Mouse (Mus musculus): ENCODE measurements around the gene Bcl7a. TPM values are rescaled to one million over a fixed set of nuclear protein-coding genes. Genes with fewer than 3 reads are reported as not detected.

Bcl7a gene
- polyA plus RNA-seq, 1 experiment: 2.3 TPM

DNA sequence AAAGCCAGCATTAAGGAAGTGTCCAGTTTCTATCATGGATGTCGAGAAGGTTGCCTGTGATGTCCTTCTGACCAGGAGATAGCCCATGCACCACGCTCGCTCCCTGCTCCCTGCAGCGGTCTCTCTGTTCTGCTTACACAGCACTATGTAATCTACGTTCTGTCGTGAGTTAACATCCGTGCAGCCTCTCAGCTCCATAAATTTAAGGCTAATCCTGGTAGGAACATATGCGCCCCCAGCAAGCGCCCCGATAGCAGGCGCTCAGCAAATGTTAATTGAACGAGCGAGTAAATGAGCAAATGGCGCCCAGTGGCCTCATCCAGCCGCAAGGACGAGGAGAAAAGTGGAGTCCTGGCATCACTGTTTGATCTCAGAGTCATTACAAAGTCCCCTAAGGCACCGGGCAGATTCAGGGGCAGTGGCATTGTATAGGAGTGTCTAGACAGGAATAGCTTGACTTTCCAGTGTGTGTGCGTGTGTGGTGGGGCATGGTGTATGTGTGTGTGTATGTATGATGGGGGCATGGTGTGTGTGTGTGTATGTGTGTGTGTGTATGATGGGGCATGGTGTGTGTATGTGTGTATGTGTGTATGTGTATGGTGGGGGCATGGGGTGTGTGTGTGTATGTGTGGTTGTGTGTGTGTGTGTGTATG, 35.9 kb upstream of the Bcl7a start:
- Histone ChIP-seq H3K9me3 (ENCODE audit: control insufficient read depth, low read length) (no peaks in the 10 kb centered on the region), H3K36me3 (ENCODE audit: control insufficient read depth) (no peaks in the 10 kb centered on the region), H3K4me1 (ENCODE audit: control insufficient read depth) (no peaks in the 10 kb centered on the region), H3K4me3 (replicated peaks) (no peak overlapping the region), H3K27me3 (ENCODE audit: control insufficient read depth) (no peaks in the 10 kb centered on the region)
- TF ChIP-seq TAL1 (IDR thresholded peaks at IDR 0.05; ENCODE audit: low read length) (no peak), GATA1 (IDR thresholded peaks at IDR 0.05; ENCODE audit: low read length) (no peak)

DNA sequence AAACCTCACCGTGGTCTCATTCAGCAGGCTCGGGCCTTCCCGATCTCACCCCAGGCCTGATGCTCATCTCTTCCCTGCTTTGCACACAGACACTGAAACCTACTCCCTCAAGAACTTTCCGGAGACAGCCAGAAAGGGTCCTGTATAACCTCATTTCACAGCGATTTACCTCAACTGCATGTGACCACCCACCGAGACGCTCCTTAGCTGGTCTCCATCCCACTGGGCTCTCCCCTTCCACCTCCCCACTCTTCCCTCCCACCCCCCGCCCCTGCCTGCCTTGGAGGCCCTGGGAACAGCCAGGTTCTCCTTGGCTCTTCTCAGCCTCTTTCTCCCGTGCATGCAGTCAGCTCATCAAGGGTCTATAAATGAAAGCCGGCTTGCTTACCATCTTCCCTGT, 33.8 kb upstream of the Bcl7a start:
- no peak overlapping the region for H3K4me3 ChIP-seq (replicated peaks)
- H3K4me1 ChIP-seq (ENCODE audit: control insufficient read depth): no peaks in the 10 kb centered on the region
- no peaks in the 10 kb centered on the region for H3K9me3 ChIP-seq (ENCODE audit: control insufficient read depth, low read length)
- no peaks in the 10 kb centered on the region for H3K36me3 ChIP-seq (ENCODE audit: control insufficient read depth)
- TF ChIP-seq TAL1 (IDR thresholded peaks at IDR 0.05; ENCODE audit: low read length): no peak
- TF ChIP-seq GATA1 (IDR thresholded peaks at IDR 0.05; ENCODE audit: low read length): no peak
- no peaks in the 10 kb centered on the region for H3K27me3 ChIP-seq (ENCODE audit: control insufficient read depth)

DNA sequence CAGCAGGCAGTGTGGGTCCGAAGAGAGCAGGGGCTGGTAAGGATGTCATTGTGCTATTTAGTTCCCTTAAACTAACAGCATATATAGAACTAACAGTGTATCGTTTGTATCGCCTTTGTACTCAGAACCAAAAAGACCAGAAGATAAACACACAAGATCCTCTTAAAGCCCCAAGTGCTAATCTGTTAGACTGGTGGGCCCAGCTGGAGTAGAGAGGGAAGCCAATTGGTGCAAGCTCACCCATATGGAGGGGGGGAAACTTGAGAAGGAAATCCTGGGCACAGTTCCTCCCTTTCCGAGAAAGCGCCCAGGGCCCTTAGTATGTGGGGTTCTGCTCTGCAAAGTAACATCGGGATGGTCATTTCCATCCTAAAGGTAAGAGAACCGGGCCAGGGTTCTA, 33.4 kb upstream of the Bcl7a start:
- H3K9me3 ChIP-seq (ENCODE audit: control insufficient read depth, low read length): no peaks in the 10 kb centered on the region
- H3K27me3 ChIP-seq (ENCODE audit: control insufficient read depth): no peaks in the 10 kb centered on the region
- no peaks in the 10 kb centered on the region for H3K36me3 ChIP-seq (ENCODE audit: control insufficient read depth)
- no peak overlapping the region for H3K4me3 ChIP-seq (replicated peaks)
- TF ChIP-seq TAL1 (IDR thresholded peaks at IDR 0.05; ENCODE audit: low read length) (no peak), GATA1 (IDR thresholded peaks at IDR 0.05; ENCODE audit: low read length) (no peak)
- H3K4me1 ChIP-seq (ENCODE audit: control insufficient read depth): no peaks in the 10 kb centered on the region

DNA sequence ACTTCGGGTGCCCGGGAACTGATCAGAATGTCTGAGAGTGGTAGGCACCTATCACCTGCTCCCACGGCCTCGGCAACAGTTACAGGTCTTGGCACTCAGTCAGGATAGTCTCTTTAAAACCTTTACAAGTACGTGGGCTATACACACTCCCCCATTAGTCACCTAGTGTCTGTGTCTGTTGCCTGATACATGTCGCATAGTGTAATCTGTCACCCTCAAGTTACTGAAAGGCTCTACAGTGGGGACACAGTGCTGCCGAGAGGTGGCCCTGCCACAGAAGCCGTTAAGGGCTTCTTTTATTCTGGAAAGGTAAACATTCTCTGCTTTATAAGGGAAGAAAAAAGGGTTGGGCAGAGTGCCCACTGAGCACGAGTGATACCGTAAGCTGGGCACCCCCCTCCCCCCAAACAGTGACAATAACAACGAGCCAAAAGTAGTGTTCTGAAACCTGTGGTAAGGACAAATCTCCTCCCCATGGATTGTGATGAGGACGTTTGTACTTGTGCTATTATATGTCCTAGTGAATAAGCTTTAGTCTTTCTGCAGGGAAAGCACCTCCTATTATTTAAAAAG, 30.5 kb upstream of the Bcl7a start:
- Histone ChIP-seq H3K36me3 (ENCODE audit: control insufficient read depth) (no peaks in the 10 kb centered on the region), H3K4me1 (ENCODE audit: control insufficient read depth) (peaks cover 2% of the 10 kb centered on the region; the same call in 1 of the 2 replicates), H3K27me3 (ENCODE audit: control insufficient read depth) (no peaks in the 10 kb centered on the region), H3K9me3 (ENCODE audit: control insufficient read depth, low read length) (no peaks in the 10 kb centered on the region), H3K4me3 (replicated peaks) (no peak overlapping the region)
- TF ChIP-seq TAL1 (IDR thresholded peaks at IDR 0.05; ENCODE audit: low read length): no peak
- no peak for TF ChIP-seq GATA1 (IDR thresholded peaks at IDR 0.05; ENCODE audit: low read length)

DNA sequence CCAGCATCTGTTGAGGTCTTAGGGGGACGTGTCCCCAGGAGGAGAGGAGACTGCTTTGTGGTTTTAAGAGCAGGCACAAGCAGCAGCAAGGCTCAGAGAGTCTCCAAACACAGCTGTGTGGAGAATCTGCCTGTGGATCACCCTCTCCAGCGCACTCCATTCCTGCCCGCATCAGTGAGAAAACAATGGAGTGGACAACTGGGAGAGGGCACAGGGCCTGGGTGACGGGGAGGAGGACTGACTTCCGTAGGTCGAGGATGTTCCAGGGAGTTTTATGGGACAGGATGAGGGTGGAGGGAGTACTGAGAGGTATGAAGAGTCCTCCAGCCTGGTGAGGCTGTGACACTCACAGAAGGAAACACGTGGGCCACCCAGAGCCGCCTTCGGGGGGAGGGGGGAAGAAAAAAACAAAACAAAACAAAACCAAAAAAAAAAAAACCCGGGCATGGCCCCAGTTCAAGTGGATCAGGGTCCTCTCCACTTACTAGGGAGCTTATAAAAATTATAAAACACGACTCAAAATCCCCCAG, 29.7 kb upstream of the Bcl7a start:
- Histone ChIP-seq H3K4me1 (ENCODE audit: control insufficient read depth) (peaks cover 2% of the 10 kb centered on the region; the same call in 1 of the 2 replicates), H3K4me3 (replicated peaks) (no peak overlapping the region), H3K27me3 (ENCODE audit: control insufficient read depth) (no peaks in the 10 kb centered on the region), H3K9me3 (ENCODE audit: control insufficient read depth, low read length) (no peaks in the 10 kb centered on the region), H3K36me3 (ENCODE audit: control insufficient read depth) (no peaks in the 10 kb centered on the region)
- TF ChIP-seq TAL1 (IDR thresholded peaks at IDR 0.05; ENCODE audit: low read length) (no peak), GATA1 (IDR thresholded peaks at IDR 0.05; ENCODE audit: low read length) (no peak)

DNA sequence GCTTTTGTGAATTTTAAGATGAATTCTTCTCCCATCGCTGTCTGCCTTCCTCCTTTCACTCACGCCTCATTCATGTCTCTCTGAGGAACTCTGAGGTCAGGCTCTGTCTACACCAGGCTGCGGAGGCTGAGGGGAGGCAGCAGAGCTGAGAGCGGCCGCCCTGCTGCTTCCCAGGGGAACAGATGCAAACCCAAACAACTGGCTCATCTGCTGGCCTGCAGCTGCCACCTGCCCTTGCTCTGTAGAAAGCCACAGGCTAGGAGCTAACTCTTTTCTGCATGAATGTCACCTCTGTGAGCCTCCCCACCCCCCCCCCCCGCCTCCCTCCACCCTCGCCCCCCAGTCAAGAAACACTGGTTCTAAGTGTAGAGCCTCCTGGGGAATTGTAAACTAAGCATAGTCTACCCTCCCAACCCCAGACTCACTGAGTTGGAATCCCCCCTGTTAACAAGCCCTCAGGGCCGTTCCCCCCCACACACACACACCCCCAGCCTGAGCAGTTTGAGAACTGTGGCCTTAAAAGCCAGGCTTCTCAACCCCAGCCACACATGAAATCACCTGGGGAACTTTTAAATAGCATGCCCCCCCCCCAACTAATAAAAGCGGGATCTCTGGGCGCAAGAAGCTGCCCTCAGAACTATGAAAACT, 28.3 kb upstream of the Bcl7a start:
- Histone ChIP-seq H3K36me3 (ENCODE audit: control insufficient read depth) (no peaks in the 10 kb centered on the region), H3K9me3 (ENCODE audit: control insufficient read depth, low read length) (peaks cover 2% of the 10 kb centered on the region; the same call in 1 of the 2 replicates), H3K4me1 (ENCODE audit: control insufficient read depth) (peaks cover 2% of the 10 kb centered on the region; the same call in 1 of the 2 replicates), H3K4me3 (replicated peaks) (no peak overlapping the region), H3K27me3 (ENCODE audit: control insufficient read depth) (no peaks in the 10 kb centered on the region)
- TF ChIP-seq TAL1 (IDR thresholded peaks at IDR 0.05; ENCODE audit: low read length): no peak
- no peak for TF ChIP-seq GATA1 (IDR thresholded peaks at IDR 0.05; ENCODE audit: low read length)

DNA sequence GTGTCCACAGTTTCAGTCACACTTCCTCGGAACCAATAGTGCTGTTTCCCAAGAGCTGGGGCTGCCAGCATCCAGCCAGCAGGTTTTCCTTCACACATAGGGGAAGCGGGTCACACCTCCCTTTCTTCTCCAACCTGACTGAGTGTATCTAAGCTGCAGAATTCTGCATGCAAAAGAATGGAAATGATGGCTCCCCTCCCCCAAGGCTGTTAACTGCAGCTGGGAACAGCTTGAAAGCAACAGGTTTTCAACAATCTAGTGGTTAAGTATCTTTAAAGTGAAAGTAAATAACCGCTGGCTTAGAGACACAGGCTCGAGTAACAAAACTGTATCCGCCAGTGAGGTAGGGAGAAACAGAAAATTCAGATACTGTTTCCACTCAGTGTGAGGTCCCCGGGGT, 25.6 kb upstream of the Bcl7a start:
- Histone ChIP-seq H3K36me3 (ENCODE audit: control insufficient read depth) (no peaks in the 10 kb centered on the region), H3K4me1 (ENCODE audit: control insufficient read depth) (peaks cover 5% of the 10 kb centered on the region), H3K4me3 (replicated peaks) (peak overlapping the region; percentile 27), H3K27me3 (ENCODE audit: control insufficient read depth) (no peaks in the 10 kb centered on the region), H3K9me3 (ENCODE audit: control insufficient read depth, low read length) (peaks cover 8% of the 10 kb centered on the region)
- no peak for TF ChIP-seq TAL1 (IDR thresholded peaks at IDR 0.05; ENCODE audit: low read length)
- no peak for TF ChIP-seq GATA1 (IDR thresholded peaks at IDR 0.05; ENCODE audit: low read length)

DNA sequence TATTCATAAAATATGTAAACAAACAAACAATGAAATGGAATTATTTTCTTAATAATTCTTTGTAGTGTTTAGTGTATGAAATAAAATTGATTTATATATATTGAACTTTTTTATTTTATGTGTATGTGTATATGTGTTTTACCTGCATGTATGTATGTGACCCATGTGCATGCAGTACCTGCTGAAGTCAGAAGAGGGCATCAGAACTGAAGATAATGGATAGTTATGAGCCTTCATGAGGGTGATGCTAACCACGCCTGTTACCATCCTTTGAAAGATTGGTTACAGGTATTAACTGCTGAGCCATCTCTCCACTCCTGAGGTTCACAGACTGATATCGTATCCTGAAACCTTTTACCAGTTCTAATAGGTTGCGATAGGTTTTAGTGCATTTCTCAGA, 23.5 kb upstream of the Bcl7a start:
- no peak overlapping the region for H3K4me3 ChIP-seq (replicated peaks)
- H3K9me3 ChIP-seq (ENCODE audit: control insufficient read depth, low read length): peaks cover 8% of the 10 kb centered on the region
- TF ChIP-seq TAL1 (IDR thresholded peaks at IDR 0.05; ENCODE audit: low read length): no peak
- no peak for TF ChIP-seq GATA1 (IDR thresholded peaks at IDR 0.05; ENCODE audit: low read length)
- H3K36me3 ChIP-seq (ENCODE audit: control insufficient read depth): no peaks in the 10 kb centered on the region
- H3K4me1 ChIP-seq (ENCODE audit: control insufficient read depth): peaks cover 6% of the 10 kb centered on the region
- no peaks in the 10 kb centered on the region for H3K27me3 ChIP-seq (ENCODE audit: control insufficient read depth)

DNA sequence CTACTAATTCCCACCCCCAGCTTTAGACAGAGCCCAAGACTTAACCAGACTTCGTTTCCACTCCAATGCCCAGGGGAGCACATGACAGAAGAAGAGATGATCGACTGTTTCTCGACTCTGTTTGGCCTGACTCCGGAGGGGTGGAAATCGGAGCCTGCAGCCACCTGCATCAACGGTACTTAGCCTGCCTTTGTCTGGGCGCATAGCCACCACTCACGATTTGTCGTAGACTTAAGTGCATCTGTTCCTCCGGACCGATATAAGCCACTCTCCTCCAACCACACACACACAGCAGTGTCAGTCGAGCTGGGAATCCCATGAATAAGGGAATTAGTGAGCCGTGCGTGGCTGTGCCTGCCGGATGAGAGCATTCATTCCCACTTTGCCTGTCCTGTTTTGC, 19.4 kb upstream of the Bcl7a start:
- Histone ChIP-seq H3K36me3 (ENCODE audit: control insufficient read depth) (no peaks in the 10 kb centered on the region), H3K9me3 (ENCODE audit: control insufficient read depth, low read length) (peaks cover 8% of the 10 kb centered on the region), H3K27me3 (ENCODE audit: control insufficient read depth) (peaks cover 4% of the 10 kb centered on the region; the same call in 1 of the 2 replicates), H3K4me3 (replicated peaks) (no peak overlapping the region), H3K4me1 (ENCODE audit: control insufficient read depth) (peaks cover 5% of the 10 kb centered on the region)
- TF ChIP-seq TAL1 (IDR thresholded peaks at IDR 0.05; ENCODE audit: low read length) (no peak), GATA1 (IDR thresholded peaks at IDR 0.05; ENCODE audit: low read length) (no peak)
